Mouse (Mus musculus) embryonic fibroblast, embryonic 13.5 days (primary cell): ENCODE results near the gene Slc47a1. TPM values are rescaled to one million over a fixed set of nuclear protein-coding genes. Genes with fewer than 3 reads are reported as not detected.

ENCODE experiments used
- H3K27ac ChIP-seq: 2 replicates; pipeline ENCODE4 v1.5.1; 2012; ENCODE audit warnings: low read length, control low read depth, inconsistent platforms; ENCODE audit not compliant: insufficient read depth
- H3K4me1 ChIP-seq: 2 replicates; pipeline ENCODE4 v1.6.1; 2011; ENCODE audit warnings: low read length; ENCODE audit not compliant: control insufficient read depth, insufficient read depth
- H3K4me3 ChIP-seq: 2 replicates; pipeline ENCODE4 v1.5.1; 2011; ENCODE audit warnings: mild to moderate bottlenecking, control low read depth, low read length; ENCODE audit not compliant: insufficient read depth
- CTCF ChIP-seq: IDR thresholded peaks from 2 replicates; pipeline ENCODE4 v1.5.1; 2011; ENCODE audit warnings: mild to moderate bottlenecking, control low read depth, low read length, moderate library complexity, borderline replicate concordance; ENCODE audit not compliant: insufficient read depth
- POLR2A ChIP-seq: IDR thresholded peaks from 2 replicates; pipeline ENCODE4 v1.6.1; 2011; ENCODE audit warnings: low read depth, mild to moderate bottlenecking, control low read depth, low read length, moderate library complexity
- polyA plus RNA-seq: library from polyadenylated mRNA; stranded (reverse); fragments of >200 nt; gene quantifications from 2 replicates; pipeline ENCODE4 v1.2.4, GENCODE M21; 2011; ENCODE audit warnings: low read depth; ENCODE audit not compliant: missing spikeins, insufficient read length

Gene Slc47a1
- polyA plus RNA-seq, 1 experiment: not detected

DNA sequence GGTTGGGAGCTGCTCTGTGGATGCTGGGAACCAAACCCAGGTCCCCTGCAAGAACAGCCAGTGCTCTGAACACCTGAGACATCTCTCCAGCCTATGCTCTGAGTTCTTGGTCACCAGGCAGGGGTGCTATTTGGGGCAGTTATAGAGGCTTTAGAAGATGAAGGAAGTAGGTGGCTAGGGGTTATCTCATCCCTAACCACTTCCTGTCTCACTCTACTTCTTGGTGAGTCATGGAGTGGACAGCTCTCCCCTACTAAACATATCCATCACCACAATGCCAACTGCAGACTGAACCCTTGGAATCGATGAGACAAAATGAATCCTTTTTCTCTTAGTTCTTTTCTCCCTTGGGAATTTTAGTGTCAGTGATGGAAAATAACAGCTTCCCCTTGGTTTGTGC, 3.1 kb upstream of the Slc47a1 start:
- H3K27ac ChIP-seq: no peak overlapping the region
- TF ChIP-seq POLR2A (no peak), CTCF (no peak)
- H3K4me1 ChIP-seq: no peaks in the 10 kb centered on the region
- no peak overlapping the region for H3K4me3 ChIP-seq

DNA sequence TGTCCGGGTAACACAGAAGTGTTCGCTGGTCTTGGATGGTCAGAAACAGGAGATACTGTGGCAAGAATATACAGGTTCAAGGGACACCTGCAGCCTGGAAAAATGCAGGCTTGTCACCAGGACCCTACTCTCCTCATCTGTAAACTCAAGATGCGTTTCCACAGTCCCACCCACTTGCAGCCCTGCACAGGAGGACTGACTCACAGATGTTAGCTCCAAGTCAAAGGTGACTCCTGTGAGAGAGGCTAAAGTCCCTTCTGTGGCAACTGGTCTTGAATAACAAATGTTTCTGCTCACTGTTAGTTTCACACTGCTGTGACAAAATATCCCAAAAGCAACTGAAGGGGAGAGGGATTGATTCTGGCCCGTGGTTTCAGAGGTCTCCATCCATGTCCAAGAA, 506 bp upstream of the Slc47a1 start:
- Histone ChIP-seq H3K4me3 (no peak overlapping the region), H3K27ac (no peak overlapping the region), H3K4me1 (no peaks in the 10 kb centered on the region)
- TF ChIP-seq POLR2A (no peak), CTCF (no peak)

DNA sequence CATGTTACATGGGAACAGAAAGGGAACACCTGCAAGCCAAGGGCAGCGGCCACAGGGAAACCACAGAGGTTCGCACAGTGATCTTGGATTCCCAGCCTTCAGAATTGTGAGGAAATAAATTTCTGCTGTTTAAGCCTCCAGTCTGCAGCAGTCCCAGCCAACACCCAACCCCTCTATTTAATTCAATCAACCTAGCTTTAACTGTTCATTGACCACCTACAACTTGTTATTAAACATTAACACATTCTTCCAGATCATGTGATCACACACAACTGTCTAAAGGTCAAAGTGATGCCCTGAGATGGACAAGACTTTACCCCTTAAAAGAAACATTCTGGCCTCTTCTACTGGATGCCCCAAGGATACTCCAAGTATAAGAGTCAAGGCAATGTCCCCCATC, 9.5 kb downstream of the Slc47a1 start:
- no peak overlapping the region for H3K4me3 ChIP-seq
- H3K4me1 ChIP-seq: no peaks in the 10 kb centered on the region
- H3K27ac ChIP-seq: no peak overlapping the region
- TF ChIP-seq POLR2A: no peak
- TF ChIP-seq CTCF: no peak

DNA sequence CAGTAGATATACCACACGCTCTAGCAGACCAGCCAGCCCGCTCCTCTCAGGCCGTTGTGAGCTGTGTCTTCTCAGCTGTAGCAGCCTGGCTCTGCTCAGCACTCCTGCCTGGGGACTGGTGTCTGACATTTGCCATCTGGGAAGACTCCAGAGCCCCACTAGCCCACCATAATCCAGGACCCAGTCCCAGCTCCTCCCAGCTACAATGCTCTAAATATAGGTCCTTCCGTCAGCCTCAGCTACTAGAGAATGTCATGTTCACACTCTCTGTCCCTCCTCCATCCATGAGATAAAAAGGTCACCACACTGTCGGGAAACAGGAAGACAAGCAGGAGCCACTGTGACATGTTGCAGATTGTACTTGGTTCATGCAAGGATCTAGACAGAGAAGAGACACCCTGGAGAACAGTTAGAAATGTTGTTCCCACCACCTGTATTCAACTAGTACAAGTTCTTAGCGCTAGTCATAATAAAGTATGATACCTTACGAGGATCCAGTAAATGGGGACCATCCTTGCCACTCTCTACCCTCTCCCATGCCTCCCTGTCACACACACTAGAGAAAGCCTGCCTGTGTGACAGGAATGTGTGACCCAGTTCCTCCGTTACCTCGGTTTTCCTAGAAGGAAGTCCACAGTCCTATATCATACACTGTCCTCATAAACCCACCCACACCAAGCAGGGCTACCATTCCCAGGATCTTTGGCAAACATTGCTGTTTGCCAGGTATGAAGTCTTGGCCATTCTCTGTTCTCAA, 11.4 kb downstream of the Slc47a1 start:
- Histone ChIP-seq H3K4me1 (no peaks in the 10 kb centered on the region), H3K27ac (no peak overlapping the region), H3K4me3 (no peak overlapping the region)
- TF ChIP-seq POLR2A (no peak), CTCF (no peak)

DNA sequence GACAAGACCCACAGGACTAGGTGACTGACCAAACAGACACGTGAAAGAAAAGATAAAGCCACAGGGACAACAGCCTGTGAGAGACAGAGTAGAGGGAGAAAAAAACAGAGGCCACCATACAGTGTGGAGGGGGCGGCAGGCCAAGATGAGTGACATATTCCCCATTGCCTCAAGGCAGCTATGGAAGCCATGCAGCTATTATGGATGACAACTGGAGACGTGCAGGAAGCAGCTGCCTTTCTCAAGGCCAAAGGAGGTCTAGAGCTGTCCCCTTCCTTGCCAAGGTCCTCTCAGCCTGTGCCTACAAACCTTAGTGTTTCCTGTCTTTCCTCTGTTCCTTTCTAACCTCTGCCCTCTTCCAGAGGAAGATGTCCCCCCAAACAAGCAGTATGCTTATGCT, 12.2 kb downstream of the Slc47a1 start:
- TF ChIP-seq POLR2A (no peak), CTCF (no peak)
- no peak overlapping the region for H3K27ac ChIP-seq
- H3K4me1 ChIP-seq: no peaks in the 10 kb centered on the region
- no peak overlapping the region for H3K4me3 ChIP-seq

DNA sequence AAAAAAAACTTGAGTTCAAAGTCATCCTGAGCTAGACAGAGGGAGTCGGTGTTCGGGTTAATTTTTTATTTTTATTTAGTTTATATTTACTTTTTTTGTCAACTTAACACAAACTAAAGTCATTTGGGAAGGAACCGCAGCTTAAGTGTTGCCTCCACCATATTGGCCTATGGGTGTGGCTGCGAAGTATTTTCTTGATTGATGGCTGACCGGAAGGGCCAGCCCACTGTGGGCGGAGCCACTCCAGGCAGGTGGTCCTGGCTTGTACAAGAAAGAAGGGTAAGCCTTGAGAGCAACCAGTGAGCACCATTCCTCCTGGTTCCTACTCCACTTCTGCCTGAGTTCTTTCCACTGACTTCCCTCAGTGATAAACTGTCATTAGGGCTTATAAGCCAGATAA, 14.0 kb downstream of the Slc47a1 start:
- Histone ChIP-seq H3K27ac (no peak overlapping the region), H3K4me3 (no peak overlapping the region), H3K4me1 (no peaks in the 10 kb centered on the region)
- TF ChIP-seq POLR2A (no peak), CTCF (no peak)

DNA sequence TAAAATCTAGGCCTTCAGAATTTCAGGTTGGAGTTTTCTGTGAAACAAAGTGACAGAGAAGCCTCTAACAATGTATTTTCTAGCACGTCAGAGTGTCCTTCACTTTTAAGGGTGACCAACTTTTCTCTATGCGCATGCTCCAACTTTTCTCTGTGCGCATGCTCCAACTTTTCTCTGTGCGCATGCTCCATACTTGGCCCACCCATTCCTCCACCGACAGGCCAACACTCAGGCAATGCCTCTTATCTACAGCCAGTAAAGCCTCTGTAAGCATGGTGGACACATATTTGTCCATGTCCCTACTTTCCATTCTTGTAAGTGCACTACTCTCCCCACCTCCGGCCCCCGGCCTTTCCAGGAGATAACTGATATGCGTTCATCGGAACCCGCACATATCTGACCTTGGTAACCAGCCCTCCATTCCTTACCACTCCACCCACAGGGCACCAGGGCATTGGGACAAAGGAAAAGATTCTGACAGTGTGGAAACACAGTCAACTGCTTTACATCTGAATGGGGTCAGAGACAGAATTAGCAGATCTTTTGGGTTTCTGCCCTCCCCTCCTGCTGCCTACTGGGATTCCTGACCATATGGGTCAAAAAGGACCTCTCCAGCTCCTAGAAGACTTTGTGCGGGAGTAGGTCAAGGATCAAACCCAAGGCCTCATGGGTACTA, 16.5 kb downstream of the Slc47a1 start:
- TF ChIP-seq CTCF: no peak
- no peak for TF ChIP-seq POLR2A
- Histone ChIP-seq H3K4me1 (no peaks in the 10 kb centered on the region), H3K27ac (no peak overlapping the region), H3K4me3 (no peak overlapping the region)

DNA sequence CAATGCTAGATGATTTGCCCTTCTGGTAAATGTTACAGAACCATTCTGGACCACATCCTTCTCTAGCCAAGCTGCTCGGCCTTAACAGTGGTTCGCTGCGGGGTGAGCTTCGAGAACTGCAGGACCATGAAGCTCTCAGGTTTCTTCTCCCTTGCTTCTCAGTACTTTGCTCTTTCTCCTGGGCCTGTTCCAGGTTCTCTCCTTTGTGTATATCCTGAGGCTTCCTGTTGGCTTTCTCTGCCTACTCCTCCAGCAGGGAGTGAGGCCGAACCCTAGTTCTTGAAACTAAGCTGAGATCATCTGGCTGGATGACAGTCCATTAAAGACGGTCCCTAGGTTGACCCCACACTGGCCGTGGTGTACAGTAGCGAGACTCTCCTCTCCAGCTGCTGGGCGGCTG, 21.5 kb downstream of the Slc47a1 start:
- H3K4me3 ChIP-seq: no peak overlapping the region
- H3K4me1 ChIP-seq: no peaks in the 10 kb centered on the region
- no peak overlapping the region for H3K27ac ChIP-seq
- TF ChIP-seq POLR2A (no peak), CTCF (no peak)

DNA sequence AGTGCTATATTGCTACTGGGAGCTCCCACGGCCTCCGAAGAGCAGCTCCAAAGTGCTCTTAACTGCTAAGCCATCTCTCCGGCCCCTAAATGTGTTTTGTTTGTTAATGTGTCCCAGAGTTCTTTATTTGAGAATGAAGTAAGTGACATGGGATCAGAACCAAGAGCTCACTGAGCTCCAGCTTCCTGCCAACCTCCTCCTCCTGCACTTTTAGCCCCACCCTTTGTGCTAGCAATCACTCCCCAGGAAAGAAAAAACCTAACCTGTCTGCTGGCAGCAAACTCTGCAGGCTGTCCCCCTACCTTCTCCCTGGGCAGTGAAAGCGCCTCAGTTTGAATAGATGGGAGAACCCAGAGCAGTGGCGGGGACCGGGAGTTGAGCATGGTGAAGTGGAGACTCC, 22.0 kb downstream of the Slc47a1 start:
- TF ChIP-seq POLR2A (no peak), CTCF (no peak)
- no peak overlapping the region for H3K27ac ChIP-seq
- no peak overlapping the region for H3K4me3 ChIP-seq
- H3K4me1 ChIP-seq: no peaks in the 10 kb centered on the region

DNA sequence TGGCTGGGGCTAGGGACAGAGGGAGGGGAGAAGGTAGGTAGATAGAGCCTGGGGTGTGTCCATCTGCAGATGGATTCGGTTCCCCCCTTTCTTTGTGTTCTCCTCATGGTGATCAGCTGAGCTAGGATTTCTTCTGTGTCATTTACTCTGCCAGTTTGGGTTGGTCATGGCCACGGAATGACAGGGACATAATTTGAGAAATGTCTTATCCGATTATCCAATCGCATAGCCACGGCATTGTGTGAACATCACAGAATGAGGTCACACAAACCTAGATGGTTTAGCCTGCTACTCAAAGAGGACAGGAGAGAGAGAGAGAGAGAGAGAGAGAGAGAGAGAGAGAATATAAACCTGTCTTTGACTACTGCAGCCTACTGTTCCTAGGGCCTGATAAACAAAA, 22.8 kb downstream of the Slc47a1 start:
- no peak for TF ChIP-seq POLR2A
- no peak for TF ChIP-seq CTCF
- no peak overlapping the region for H3K27ac ChIP-seq
- no peaks in the 10 kb centered on the region for H3K4me1 ChIP-seq
- no peak overlapping the region for H3K4me3 ChIP-seq

DNA sequence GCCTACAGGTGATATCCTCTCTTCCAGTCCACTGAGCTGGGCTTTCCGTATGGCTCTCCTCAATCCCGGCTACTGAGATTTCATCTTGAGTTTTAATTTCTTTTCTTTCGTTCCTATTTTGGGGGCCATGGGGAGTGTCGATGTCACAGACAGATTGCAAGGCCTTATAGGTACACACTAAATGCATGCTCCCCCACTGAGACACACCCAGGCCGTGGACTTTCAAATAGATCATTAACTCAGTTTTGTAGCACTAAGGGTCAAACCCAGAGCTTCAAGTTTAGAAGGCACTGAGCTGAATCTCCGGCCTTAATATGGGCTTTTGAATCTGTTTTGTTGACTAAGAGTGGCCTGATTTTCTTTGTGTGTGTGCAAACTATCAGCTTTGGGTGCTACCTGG, 23.8 kb downstream of the Slc47a1 start:
- Histone ChIP-seq H3K27ac (no peak overlapping the region), H3K4me1 (no peaks in the 10 kb centered on the region), H3K4me3 (no peak overlapping the region)
- TF ChIP-seq CTCF: no peak
- no peak for TF ChIP-seq POLR2A
